Mouse (Mus musculus) adrenal gland, adult 18-20 months (tissue): Measurements from ENCODE around the gene Sec14l1. TPM values are rescaled to one million over a fixed set of nuclear protein-coding genes. Genes with fewer than 3 reads are reported as not detected.

ENCODE experiments used
- DNase-seq, 2 experiments: peaks; one replicate each; pipeline ENCODE4 v3.0.0; 2021 to 2022; ENCODE audit warnings: low spot score in 2 of 2
- total RNA-seq, 2 experiments: library from RNA; stranded (reverse); gene quantifications; 1 replicate in 1 of 2; 2 replicates in 1 of 2; pipeline ENCODE4 v1.2.3; 2021

Gene Sec14l1
- total RNA-seq, 2 experiments from 2014 or later, result 106 to 159 TPM

DNA sequence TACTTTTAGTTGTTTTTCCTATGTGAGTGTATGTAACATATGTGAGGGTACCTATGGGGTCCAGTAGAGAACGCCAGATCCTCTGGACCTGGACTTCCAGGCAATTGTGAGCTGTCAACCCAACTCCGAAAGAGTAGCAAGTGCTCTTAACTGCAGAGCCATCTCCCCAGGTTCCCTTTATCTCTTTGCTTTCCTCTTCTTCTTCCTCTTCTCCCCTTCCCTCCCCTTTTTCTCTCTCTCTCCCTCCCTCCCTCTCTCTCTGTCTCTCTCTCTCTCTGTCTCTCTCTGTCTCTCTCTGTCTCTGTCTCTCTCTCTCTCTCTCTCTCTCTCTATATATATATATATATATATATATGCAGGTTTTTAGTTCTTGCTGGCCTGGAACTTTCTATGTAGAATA, 7.1 kb upstream of the Sec14l1 start:
- DNase-seq, result no peak

DNA sequence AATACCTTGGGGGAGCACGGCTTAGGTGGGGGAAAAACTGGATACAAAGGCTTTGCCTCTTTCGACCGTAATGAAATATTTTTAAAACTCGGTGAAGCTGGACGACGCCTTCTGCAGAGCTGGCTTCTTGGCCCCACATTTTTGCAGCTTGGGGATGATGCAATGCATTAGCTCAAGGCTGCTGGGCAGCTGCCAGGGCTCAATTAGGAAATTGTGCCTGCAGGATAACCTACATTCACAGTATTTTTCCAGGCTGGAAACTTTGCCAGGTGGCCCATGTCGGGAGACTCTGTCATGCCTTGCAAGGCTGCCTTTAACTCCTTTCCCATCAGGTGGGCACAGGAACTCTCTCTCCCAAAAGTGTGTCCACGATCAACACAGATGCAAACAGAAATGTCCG, 6.4 kb upstream of the Sec14l1 start:
- peak; percentile 82 to 84 for DNase-seq

DNA sequence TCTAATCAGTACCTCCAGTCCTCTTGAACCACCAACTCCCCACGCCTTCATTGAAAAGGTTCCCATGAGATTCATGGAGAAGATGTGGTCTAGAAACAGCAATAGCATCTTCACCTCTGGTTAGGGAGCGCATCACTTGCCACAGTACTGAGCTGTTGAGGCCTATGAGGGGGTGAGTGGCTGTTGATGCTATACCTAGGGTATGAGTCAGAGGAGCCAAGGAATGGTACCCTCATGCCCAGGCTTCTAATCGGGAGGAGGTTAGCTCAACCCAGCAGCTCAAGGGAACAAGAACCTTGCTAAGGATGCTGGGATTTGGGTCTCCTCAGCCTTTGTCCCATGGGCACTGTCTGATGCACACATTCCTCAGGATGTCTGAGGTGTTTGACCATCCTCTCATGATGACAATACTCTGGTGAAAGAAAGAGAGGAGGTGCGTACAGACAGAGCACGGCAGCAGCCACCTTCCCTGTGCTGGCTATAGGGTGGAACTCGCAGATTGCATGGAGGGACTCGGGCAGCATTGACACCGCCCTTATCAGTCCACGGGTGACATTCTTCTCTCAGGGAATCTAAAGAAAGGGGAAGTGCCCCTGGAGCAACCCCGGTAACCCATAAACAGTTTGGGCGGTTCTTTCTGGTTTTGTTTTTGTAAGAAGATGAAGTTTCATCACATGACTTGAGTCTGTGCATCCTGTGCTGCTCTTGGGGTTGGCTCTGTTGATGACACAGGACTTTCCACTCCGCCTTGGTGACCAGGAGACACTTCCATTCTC, 5.6 kb upstream of the Sec14l1 start:
- DNase-seq, result no peak

DNA sequence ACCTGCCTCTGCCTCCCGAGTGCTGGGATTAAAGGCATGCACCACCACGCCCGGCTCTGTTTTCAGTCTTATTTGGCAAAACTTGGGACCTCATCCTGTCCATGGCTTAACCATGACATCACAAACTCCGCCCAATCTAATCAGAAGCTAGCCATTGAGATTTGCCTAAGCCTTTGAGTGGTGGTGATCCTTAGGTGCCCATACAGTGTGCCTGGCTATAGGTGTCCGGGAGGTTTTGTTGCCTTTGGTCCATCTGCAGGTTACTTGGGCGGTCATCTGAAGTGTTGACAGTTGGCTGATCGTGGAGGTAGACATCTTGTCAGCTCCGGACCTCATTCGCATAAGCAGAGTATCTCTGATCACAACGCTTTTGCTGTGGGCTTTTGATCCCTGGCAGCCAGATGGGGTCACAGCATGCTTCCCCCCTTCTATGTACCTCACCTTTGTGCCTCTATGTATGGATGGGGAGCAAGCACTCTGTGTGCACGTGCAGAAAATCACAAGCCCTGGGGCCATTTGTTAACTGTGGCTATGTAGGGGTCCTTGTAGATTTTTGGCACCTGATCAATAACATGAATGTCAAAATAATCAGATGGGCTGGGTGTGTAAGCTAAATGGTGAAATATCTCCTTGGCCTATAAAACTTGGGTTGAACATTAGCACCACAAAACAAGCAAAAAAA, 2.9 kb upstream of the Sec14l1 start:
- DNase-seq, result no peak

GRCm38 (mm10) chr11:117112649-117113051, 2.3 kb upstream of the Sec14l1 start:
- no peak for DNase-seq

GRCm38 (mm10) chr11:117113377-117113776, 1.6 kb upstream of the Sec14l1 start:
- DNase-seq, result no peak

GRCm38 (mm10) chr11:117114231-117114591, 757 bp upstream of the Sec14l1 start:
- DNase-seq, result no peak

- no peak for DNase-seq
Measured at GRCm38 (mm10) chr11:117115346-117116219, 615 bp downstream of the Sec14l1 start.

DNA sequence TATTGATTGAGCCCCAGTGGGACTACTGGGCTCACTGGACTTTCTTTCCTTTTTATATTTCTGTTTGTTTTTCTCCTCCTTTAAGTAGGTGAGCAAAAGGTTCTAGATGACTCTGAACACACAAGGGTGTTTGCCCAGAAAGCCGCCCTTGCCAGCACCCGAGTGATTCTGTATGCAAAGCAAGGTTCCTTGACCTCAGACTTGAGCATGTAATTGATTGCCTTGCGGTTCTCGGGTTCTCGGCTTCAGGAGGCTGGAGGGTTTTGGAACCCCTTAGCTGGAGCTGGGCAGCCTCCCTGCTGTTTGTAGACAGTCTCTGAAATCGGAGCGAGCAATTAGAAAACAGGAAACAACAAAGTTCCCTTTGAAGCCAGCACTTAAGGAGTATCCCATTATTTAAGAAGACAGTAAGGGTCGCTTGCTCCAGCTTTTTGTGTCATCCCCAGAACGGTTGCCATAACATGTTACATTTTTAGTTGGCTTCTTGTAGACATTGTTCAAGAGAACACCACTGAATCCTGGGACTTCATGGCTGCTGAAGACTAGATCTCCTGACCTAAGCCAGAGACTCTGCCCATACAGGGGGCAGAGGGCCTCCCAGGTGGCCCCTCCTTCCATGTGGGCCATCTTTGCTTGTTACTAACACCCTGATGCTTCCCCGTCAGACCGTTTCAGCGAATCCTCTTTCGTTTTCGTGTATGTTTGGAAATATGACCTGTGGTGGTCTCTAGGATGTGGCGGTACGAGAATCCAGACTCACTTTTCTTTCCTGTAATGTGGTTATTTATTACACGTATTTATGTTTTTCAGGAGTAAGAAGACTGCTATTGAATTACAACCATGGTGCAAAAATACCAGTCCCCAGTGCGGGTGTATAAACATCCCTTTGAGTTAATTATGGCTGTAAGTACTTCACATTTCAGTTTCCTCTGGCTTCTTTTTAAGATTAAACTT, 1.7 kb downstream of the Sec14l1 start:
- no peak for DNase-seq

DNA sequence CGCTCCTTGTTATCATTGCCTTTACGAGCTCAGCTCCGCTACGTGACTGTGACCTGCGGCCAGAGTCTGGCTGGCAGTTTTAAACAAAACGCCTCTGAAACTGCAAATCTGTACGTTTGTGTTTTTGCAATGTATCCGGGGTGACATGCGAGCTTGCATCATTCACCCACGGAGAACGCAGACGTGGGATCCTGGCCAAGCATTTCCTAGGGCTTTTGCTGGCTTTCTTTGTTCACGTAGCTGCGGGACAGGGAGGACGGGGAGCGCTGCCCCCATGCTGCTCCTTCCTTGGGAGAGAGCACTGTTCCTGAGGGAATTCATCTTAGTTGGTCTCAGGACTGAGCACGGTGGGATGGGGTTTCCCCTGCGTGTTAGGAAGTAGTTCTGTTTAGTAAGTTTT, 2.4 kb downstream of the Sec14l1 start:
- no peak for DNase-seq

DNA sequence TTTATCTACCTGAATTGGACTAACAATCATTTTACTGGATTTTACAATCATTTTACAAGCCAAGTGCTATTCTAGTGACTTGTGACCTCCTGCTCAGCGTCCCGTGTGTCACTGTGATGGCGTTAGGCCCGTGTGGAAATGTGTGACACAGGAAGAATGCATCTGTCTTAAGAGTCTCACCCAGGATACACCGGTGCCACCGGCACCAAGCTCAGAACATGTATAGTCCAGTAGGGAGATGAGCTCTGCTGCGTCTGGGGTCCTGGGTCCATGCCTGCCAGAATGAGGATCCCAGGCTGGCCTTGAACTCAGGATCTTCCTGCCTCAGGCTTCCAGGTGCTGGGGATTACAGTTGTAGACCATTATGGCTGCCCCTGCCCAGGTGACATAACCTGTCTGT, 2.8 kb downstream of the Sec14l1 start:
- no peak for DNase-seq

DNA sequence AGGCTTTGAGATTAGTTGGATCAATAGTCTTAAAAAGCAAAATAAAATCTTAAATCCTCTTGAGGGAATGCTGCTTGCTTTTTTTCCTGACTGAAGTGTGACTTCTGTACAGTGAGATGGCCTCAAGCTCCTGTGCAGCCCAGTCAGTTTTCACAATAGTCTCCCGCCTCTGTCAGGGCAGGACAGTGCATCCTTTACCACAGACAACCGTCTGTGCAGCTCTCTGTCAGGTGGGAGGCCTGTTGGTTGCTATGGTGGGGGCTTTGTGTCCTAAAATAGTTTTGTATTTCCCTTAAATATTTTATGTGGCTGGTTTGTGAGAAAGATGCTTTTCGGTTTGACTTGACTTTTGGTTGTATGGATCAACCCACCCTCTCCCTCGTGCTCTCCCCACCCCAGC, 3.3 kb downstream of the Sec14l1 start:
- no peak for DNase-seq

- no peak for DNase-seq
Measured at GRCm38 (mm10) chr11:117118721-117119321, 3.9 kb downstream of the Sec14l1 start.

GRCm38 (mm10) chr11:117119723-117120122, 4.8 kb downstream of the Sec14l1 start:
- no peak for DNase-seq

DNA sequence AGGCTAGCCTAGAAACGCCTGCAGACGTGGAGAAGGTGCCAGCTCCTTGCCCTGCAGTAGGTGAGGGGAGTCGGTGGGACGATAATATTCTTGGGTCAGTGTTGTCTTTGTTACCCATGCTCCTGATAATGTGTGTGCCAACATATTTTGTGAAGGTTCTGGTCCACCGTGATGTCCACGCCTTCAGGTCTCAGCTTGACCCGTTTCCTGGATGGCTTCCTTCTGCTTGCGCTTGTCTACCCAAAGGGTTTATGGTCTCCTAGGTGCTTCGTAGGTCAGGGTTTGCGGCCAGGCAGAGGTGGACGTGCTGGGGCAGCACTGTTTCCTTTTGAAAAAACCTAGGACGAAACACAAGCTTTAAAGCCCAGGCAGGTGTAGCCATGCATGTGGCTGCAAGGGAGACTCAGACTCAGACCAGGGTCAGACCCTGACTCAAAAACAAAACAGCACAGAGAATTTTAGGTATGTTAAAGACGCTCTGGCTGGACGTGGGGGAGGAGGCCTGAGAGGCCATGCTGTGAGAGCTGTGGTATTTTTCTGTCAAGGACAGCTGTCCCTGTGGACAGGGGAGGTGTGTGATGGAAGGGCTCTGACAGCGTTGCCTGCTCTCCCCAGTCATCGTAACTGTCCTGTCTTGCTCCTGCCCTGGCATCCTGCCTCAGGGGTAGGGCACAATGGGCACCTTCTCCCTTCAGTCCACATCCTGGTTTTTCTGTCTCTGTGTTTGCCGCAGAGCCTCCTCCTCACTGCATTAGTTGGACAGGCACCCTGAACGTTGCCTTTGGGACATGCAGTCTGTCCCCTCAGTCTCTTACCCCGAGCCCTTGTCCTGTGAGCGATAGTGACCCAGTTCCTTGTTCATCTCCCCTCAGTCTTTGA, 5.6 kb downstream of the Sec14l1 start:
- no peak for DNase-seq

GRCm38 (mm10) chr11:117121164-117121535, 6.2 kb downstream of the Sec14l1 start:
- DNase-seq, result no peak

GRCm38 (mm10) chr11:117121954-117122353, 7.0 kb downstream of the Sec14l1 start:
- no peak for DNase-seq

GRCm38 (mm10) chr11:117123418-117124085, 8.6 kb downstream of the Sec14l1 start:
- no peak for DNase-seq

- DNase-seq, result no peak
Measured at GRCm38 (mm10) chr11:117124539-117124938, 9.6 kb downstream of the Sec14l1 start.
